Mouse (Mus musculus): Measurements from ENCODE around the gene N4bp2l1.

The N4bp2l1 gene

DNA sequence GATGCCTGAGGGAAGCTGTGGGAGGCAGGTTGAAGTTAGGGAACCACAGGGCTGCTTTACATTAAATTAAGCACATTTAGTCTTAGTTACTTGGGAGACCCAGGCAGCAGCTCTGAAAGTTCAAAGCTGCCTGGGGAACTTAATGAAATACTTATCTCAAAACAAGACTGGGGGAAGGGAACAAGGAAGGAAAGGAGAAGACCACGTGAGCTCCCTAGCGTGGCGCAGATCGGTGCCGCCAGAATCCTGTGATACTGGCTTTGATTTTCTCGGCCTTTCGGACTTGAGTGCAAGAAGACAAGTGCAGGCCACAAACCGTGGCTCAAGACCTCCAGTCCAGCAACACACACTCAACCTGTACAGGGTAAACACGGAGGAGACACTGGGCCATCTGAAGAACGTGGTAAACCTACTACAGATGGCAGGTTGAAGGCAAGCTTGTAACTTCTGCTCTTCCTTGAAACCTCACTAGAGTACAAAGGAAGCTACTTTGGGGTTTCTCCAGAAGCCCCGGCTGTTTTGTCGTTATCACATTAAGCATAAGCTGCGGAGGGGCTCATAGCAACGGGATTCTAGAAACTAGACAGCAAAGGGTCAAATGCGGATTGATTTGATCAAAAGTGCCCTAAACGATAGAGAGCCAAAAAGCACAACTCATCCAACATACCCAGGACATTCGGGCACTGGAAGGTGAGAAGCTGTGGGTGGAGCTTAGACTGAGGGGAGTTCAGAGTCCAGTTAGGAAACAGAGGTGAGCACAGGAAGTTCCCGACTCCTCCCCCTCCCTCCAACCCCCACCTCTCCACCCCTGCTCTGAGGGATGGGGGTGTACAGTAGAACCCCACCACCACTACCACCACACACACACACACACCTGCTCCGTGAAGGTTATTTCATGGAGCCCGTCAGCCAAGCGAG, 1.5 kb upstream of the N4bp2l1 start:
- peak; percentile 65 for DNase-seq (ENCODE audit: low spot score)

DNA sequence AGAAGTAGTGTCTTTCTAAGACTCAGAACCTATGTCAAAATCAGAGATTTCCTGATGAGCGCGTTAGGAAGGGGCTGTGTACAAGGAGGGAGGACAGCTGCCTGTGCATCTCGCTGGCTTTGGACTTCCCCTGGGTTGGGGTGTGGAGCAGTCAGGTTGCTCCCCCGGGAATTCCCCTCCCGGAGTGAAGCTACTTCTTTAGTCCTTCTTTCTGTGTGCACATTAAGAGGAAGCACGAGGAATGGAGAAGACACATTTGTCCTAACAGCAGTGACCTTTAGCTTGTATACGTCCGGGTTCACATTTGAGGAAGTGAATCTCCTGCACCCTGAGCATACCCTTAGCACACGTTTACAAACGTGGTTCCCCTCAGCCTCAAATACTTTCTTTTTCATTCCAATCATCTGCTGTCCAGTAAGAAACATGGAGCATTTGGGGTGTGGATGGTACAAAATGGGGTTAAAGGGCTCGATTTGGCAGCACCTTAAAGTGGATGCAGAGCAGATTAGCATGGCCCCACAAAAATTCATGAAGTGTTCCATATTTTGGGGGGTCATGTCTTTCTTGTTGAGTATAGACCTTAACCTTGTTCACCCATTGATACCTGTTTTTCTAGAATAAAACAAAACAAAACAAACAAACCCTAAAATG, 1.5 kb downstream of the N4bp2l1 start:
- DNase-seq (ENCODE audit: low spot score) = no peak

GRCm38 (mm10) chr5:150594649-150595339, 2.2 kb downstream of the N4bp2l1 start:
- peak; percentile 31 for DNase-seq (ENCODE audit: low spot score)

GRCm38 (mm10) chr5:150593756-150594648, 3.0 kb downstream of the N4bp2l1 start:
- peak; percentile 69 for DNase-seq (ENCODE audit: low spot score)

DNA sequence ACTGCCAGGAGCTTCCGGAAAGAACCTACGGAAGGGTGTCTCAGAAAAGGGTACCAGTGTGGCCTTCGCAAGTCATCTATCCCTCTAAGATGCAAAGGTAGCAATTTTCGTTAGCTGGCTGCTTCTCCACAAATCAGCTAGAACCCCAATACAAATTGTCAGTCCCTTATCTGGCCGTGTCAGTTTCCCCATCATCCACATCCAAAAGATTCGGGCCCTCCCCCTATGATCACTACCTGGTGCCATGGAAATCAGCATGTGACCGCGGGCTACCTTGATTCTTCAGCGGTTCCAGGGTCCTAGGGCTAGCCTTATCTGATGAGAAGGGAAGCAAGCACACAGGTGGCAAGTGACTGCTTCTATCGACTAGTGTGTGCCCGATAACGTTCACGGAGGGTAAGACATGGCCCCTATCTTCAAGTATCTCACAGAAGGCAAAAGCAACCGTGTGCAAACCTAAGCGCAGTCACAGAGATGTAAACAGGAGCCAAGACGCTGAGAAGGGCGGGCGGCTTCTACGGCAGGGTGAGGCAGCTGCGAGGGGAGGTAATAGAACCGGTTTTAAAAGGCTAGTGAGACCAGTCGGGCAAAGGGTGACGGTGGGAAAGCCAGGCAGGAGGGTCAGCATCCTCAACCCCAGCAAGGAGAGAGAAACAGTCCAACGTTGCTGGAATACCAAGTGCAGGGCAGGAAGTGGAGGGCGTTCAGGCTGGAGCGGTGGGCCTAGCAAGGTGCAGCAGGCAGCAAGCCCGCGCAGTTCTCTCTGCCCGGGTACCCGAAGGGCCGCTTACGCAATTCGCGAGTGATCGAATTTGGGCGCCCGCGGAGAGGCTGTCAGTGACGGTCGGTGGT, 3.9 kb downstream of the N4bp2l1 start:
- DNase-seq (ENCODE audit: low spot score) = peak; percentile 22

GRCm38 (mm10) chr5:150592186-150592903, 4.6 kb downstream of the N4bp2l1 start:
- no peak for DNase-seq (ENCODE audit: low spot score)

DNA sequence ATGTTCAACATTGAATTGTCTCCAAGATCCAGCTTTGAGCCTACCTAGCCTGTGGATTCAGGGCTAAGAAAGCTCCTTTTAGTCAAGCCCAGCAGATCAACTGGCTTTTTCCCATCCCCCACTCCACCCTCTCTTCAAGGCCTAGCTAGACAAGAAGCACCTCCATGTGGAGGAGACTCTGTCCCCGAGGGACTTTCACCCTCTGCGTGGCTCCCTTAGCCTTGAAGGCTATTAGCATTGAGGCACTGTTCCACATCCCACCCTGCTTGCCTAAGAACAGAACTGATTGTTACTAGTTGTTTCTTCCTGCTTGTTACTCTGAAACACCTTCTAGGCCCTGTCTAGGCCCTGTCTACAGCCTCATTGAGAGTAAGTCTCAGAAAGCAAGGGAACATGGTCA, 7.0 kb downstream of the N4bp2l1 start:
- DNase-seq (ENCODE audit: low spot score) = no peak

GRCm38 (mm10) chr5:150584337-150584729, 12.7 kb downstream of the N4bp2l1 start:
- no peak for DNase-seq (ENCODE audit: low spot score)

DNA sequence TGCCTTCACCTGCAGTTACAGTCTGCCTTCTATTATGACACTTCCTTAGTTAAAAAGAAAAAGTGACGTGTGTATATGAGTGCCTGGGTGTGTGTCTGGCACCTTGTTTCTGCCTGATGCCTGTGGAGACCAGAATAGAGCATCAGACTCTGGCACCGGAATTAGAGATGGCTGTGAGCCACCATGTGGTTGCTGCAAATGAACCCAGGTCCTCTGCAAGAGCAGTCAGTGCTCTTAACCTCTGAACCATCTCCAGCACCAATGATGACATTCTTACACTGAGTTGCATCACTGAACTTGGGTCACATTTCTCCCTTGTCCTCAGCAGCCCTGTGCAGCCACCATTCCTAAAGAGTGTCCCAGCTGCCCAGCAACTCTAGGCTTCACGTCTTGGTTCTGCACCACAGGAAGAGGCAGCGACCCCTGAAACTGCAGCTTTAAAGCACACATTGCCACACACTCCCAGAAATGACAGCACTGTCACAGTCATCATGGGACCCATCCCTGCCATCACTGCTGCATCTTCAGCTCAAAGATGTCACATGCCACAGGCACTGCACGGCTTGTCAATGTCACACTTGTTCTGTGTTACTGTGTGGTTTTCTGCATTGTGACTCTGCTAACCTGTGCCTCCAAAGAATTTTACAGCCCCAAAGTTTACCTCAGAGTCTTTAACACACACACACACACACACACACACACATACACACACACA, 13.2 kb downstream of the N4bp2l1 start:
- DNase-seq (ENCODE audit: low spot score) = no peak

GRCm38 (mm10) chr5:150583181-150583580, 13.8 kb downstream of the N4bp2l1 start:
- DNase-seq (ENCODE audit: low spot score) = no peak

GRCm38 (mm10) chr5:150581180-150581579, 15.8 kb downstream of the N4bp2l1 start:
- DNase-seq (ENCODE audit: low spot score) = no peak

GRCm38 (mm10) chr5:150578613-150579171, 18.3 kb downstream of the N4bp2l1 start:
- DNase-seq (ENCODE audit: low spot score) = peak; percentile 62

DNA sequence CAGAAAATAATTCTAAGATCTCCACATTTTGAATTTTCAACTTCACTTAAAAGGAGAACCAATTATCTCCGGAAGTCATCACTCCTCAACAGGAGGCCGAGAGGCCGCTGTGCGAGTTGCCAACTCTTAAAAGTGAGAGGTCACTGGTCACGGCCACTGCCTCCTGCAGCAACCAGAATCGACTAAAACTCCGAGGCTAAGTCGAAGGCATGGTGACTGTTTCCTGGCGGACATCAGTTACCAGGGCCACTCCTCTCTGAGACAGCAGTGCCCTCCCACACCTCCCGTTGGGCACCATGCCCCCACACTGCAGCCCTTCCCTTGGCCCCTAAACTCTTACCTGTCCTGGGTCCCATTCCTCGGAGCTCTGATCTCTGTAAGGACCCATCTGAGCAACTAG, 20.2 kb downstream of the N4bp2l1 start:
- no peak for DNase-seq (ENCODE audit: low spot score)

GRCm38 (mm10) chr5:150574885-150575284, 22.1 kb downstream of the N4bp2l1 start:
- DNase-seq (ENCODE audit: low spot score) = no peak

GRCm38 (mm10) chr5:150574403-150574802, 22.6 kb downstream of the N4bp2l1 start:
- no peak for DNase-seq (ENCODE audit: low spot score)

GRCm38 (mm10) chr5:150570496-150571219, 26.3 kb downstream of the N4bp2l1 start:
- DNase-seq (ENCODE audit: low spot score) = no peak

GRCm38 (mm10) chr5:150566971-150567370, 30.0 kb downstream of the N4bp2l1 start:
- DNase-seq (ENCODE audit: low spot score) = no peak

GRCm38 (mm10) chr5:150566226-150566625, 30.8 kb downstream of the N4bp2l1 start:
- DNase-seq (ENCODE audit: low spot score) = no peak
